Mouse (Mus musculus): Measurements from ENCODE around the gene Ddx58. TPM values are rescaled to one million over a fixed set of nuclear protein-coding genes. Genes with fewer than 3 reads are reported as not detected.
A peak's percentile ranks its signal among the peaks of the same experiment; 100 is the strongest.

The Ddx58 gene
- total RNA-seq, 2 experiments from 2014 or later, result 7.7 to 10.2 TPM

DNA sequence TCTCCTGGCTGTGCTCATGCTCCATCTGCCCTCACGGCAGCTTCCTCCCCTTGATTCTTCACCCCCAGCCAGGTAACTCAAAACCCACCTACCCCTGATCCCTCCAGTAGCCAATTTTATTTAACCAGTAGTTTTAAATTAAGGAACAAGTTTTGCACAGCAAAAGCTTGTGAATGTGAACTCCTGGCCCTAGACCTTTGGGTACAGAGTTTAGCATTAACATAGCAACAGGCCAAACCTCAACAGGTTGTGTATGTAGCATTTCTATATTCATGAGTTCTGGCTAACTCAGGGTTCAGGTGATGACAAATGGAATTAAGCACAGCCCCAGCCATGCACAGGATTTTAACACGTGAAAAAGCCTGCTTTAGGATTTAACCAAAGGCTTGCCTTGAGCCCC lies 47.4 kb downstream of the Ddx58 start:
- intact Hi-C loops (cut with DNase I), result no loop called here

GRCm38 (mm10) chr4:40187956-40188355 lies 51.7 kb downstream of the Ddx58 start:
- no peak for DNase-seq
- intact Hi-C loops (cut with DNase I), result no loop called here

More for the DNA sequence above, 47.4 kb downstream of the Ddx58 start:
- no peak for DNase-seq

- no peak for DNase-seq
- intact Hi-C loops (cut with DNase I), result no loop called here
These were observed 55.2 kb downstream of the Ddx58 start for GRCm38 (mm10) chr4:40184470-40184869.

- DNase-seq, result no peak
- intact Hi-C loops (cut with DNase I), result loop anchor here (2.0 kb wide), 2 partner anchors 49 to 101 kb away; no protein-coding TSS in a partner anchor
These were observed 55.8 kb downstream of the Ddx58 start for GRCm38 (mm10) chr4:40183781-40184180.

DNA sequence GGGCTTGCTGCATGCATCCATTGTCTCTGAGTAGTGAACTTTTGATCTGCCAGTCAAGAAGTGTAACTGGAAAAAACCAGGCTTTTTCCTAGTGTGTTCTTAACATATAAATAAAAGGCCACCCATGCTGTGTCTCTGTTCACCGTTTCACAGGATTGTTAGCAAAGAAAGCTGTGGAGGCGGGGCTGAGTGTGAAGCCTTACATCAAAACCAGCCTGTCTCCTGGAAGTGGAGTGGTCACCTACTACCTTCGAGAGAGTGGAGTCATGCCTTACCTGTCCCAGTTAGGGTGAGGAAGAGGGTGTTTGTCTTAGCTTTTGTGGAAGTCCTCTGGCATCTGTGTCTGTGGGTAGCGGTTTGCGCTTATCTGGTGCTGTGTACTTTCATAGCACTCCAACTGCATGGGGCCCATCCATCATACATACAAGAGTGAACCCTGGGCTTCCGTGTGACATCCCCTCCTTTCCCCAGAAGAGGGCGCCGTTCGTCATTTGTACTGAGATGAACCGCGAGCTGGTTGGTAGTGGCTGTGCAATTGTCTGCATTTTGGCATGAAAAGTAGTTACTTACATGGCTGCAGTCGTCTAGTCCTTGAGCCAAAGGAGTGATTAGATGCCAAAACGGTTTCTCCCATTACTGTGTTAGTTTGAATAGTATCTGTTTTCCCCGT lies 56.8 kb downstream of the Ddx58 start:
- peak; percentile 66 to 79 for DNase-seq
- intact Hi-C loops (cut with DNase I), result loop anchor here (2.0 kb wide), 2 partner anchors 48 to 102 kb away; no protein-coding TSS in a partner anchor

DNA sequence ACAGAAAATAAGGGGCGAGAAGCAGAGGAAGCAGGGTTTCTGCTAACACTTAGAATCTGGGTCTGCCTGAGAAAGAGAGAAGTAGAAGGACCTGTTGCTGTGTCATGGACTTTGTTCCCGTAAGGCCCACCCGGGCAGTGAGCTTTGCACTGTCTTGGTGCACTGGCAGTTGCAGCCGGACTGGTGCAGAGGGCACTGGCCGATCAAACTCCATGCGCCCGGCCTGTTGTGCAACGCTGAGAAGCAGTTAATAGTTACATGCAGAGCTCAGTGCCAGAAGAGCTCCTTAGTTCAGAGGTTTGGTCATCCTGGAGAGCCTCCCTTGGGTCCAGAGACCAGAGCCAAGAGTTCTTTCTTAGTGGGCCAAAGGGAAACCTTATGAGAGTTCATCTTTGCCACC lies 57.9 kb downstream of the Ddx58 start:
- DNase-seq, result no peak
- intact Hi-C loops (cut with DNase I), result loop anchor here (2.0 kb wide), 2 partner anchors 47 to 103 kb away; no protein-coding TSS in a partner anchor

- no peak for DNase-seq
- intact Hi-C loops (cut with DNase I), result no loop called here
These were observed 59.6 kb downstream of the Ddx58 start for GRCm38 (mm10) chr4:40180046-40180445.

- intact Hi-C loops (cut with DNase I), result no loop called here
- no peak for DNase-seq
These were observed 61.0 kb downstream of the Ddx58 start for GRCm38 (mm10) chr4:40178584-40178983.

- intact Hi-C loops (cut with DNase I), result no loop called here
- peak; percentile 11 to 19 for DNase-seq
These were observed 65.3 kb downstream of the Ddx58 start for GRCm38 (mm10) chr4:40174321-40174720.

GRCm38 (mm10) chr4:40172336-40172735 lies 67.3 kb downstream of the Ddx58 start:
- DNase-seq, result no peak
- intact Hi-C loops (cut with DNase I), result no loop called here

DNA sequence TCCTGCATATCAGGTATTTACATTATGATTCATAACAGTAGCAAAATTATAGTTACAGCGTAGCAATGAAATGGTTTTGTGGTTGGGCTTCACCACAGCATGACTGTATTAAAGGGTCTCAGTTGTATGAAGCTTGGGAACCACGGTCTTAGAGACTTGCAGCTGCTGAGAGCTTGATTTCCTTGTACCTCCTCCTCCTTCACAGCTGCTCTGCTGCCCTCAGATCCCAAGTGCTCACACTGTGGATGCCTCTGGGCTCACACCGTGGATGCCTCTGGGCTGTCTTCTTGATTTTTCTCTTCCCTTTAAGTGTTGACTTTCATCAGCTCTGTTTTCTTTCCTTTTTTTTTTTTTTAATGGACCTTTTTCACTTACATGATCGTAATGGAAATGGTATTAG lies 68.2 kb downstream of the Ddx58 start:
- no peak for DNase-seq
- intact Hi-C loops (cut with DNase I), result no loop called here

DNA sequence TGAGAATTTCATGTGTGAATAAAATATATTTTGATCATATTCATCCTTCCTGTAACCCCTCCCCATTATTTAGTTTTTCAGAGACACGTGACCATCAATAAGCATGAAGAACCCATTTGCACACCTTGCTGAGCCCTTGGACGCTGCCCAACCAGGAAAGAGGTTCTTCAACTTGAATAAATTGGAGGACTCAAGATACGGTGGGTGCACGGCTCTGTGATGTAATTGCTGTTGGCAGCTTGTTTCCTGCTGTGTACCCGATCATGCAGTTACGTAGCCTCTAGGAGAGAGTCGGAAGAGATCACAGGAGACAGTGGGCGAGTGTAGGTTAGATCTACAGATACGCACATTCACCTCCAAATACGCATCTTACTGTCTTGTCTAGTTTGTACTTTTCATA lies 76.0 kb downstream of the Ddx58 start:
- intact Hi-C loops (cut with DNase I), result no loop called here

GRCm38 (mm10) chr4:40160591-40161434 lies 78.8 kb downstream of the Ddx58 start:
- intact Hi-C loops (cut with DNase I), result no loop called here
- DNase-seq, result no peak

More for the DNA sequence above, 76.0 kb downstream of the Ddx58 start:
- no peak for DNase-seq

GRCm38 (mm10) chr4:40158224-40158540 lies 81.4 kb downstream of the Ddx58 start:
- DNase-seq, result no peak
- intact Hi-C loops (cut with DNase I), result no loop called here

- intact Hi-C loops (cut with DNase I), result no loop called here
- no peak for DNase-seq
These were observed 82.0 kb downstream of the Ddx58 start for GRCm38 (mm10) chr4:40157500-40158223.

- intact Hi-C loops (cut with DNase I), result no loop called here
- DNase-seq, result no peak
These were observed 82.8 kb downstream of the Ddx58 start for GRCm38 (mm10) chr4:40156582-40157499.

DNA sequence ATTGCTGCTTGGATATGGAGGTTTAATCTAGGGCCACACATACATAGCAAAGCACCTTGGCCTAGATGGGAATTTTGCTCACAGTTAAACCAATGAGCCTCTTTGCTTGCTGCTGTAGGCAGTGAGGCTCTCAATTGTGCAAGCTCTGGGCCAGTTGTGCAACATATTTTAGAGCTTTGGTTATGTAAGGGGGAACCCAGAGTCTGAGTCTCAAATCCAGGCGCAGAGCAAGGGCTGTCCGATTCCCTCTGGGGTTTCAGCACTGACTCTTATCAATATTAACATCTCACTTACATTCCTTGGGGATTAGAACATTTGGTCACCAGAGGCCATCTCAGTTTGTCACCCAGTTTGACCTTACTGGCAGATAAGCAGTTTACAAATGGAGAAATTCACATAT lies 83.5 kb downstream of the Ddx58 start:
- DNase-seq, result peak in 1 of 2 experiments; percentile 19
- intact Hi-C loops (cut with DNase I), result no loop called here

- no peak for DNase-seq
- intact Hi-C loops (cut with DNase I), result no loop called here
These were observed 84.1 kb downstream of the Ddx58 start for GRCm38 (mm10) chr4:40155467-40155999.

DNA sequence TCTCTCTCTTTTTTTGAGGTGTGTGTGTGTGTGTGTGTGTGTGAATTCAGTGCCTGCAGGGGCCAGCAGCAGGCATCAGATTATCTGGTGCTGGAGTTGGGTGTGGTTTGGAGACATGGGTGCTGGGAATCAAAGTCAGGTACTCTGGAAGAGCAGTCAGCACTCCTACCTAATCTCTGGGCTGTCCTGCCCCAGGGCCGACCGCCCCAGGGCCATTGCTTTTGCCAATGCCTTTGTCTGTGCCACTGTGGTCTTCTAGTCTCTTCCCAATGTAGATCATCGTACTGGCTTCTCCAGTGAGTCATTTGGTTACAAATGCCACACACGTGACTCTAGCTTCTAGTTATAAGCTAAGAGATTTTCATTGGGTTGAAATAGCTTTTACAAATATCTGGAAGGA lies 84.9 kb downstream of the Ddx58 start:
- no peak for DNase-seq
- intact Hi-C loops (cut with DNase I), result no loop called here

Measured in heart, postnatal 10 days (tissue).